Mouse (Mus musculus) lung, postnatal 0 days (tissue): Measurements from ENCODE around the gene 1110002E22Rik.

Experiments
- CTCF ChIP-seq: IDR thresholded peaks from 2 replicates; pipeline ENCODE4 v1.5.1; 2016; ENCODE audit warnings: antibody characterized with exemption, mild to moderate bottlenecking
- EP300 ChIP-seq: IDR thresholded peaks from 2 replicates; pipeline ENCODE4 v1.6.1; 2016; ENCODE audit warnings: antibody characterized with exemption, mild to moderate bottlenecking, control low read depth

DNA sequence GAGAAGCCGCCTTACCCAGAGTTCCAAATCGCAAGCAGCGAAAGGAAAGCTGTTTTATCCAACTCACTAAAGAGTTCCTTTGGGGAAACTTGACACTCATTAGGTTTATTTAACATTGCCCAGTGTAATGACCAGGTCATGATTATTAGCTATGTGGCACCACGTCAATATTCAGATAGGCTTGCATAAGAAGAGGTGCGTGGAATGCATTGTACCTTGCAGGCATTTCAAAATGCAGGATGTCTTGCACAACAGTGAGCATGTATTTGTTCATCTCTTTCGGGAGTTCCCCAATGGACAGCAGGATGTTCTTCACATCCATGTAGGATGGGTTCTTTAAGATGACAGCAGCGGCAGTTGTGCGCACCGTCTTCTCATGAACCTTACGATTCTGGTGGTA is 42.0 kb downstream of the 1110002E22Rik start:
- TF ChIP-seq CTCF (no peak), EP300 (no peak)
